Mouse (Mus musculus) bone marrow, adult 2 months (tissue): ENCODE measurements around the gene Rab19.

Source experiments
- CTCF ChIP-seq: fragments of 200-500 bp; IDR thresholded peaks from 2 replicates; pipeline ENCODE4 v1.5.1; 2011; ENCODE audit warnings: low read length, control low read depth; ENCODE audit not compliant: control insufficient read depth, insufficient read depth
- POLR2A ChIP-seq: fragments of 200-500 bp; IDR thresholded peaks from 2 replicates; pipeline ENCODE4 v1.6.1; 2011; ENCODE audit warnings: low read depth, mild to moderate bottlenecking, control low read depth, low read length, borderline replicate concordance; ENCODE audit not compliant: control insufficient read depth

- no peak for TF ChIP-seq POLR2A
- no peak for TF ChIP-seq CTCF
These were observed 18.3 kb upstream of the Rab19 start for GRCm38 (mm10) chr6:39362684-39363083.
